Mouse (Mus musculus) hindbrain, embryonic 16.5 days (tissue): ENCODE data around the gene Timp3. TPM values are rescaled to one million over a fixed set of nuclear protein-coding genes. Genes with fewer than 3 reads are reported as not detected.

Experiments
- ATAC-seq: fragments of 200-750 bp; cut with Nextera tagmentation; 2 replicates; pipeline ENCODE4 v1.8.0; 2017; ENCODE audit warnings: moderate TSS enrichment, moderate library complexity
- H3K27ac ChIP-seq: fragments of 300-500 bp; sonication (generic); 2 replicates; pipeline ENCODE4 v1.5.1; 2014; ENCODE audit warnings: low read depth, mild to moderate bottlenecking, control low read depth, low read length, moderate library complexity
- H3K27me3 ChIP-seq: fragments of 300-500 bp; sonication (generic); replicated peaks from 2 replicates; pipeline ENCODE4 v1.6.1; 2014; ENCODE audit warnings: low read length; ENCODE audit not compliant: control insufficient read depth, insufficient read depth
- H3K36me3 ChIP-seq: fragments of 300-500 bp; sonication (generic); 2 replicates; pipeline ENCODE4 v1.6.1; 2014; ENCODE audit warnings: mild to moderate bottlenecking, low read length, moderate library complexity, mixed read lengths; ENCODE audit not compliant: control insufficient read depth, insufficient read depth
- H3K4me1 ChIP-seq: fragments of 300-500 bp; sonication (generic); 2 replicates; pipeline ENCODE4 v1.6.1; 2014; ENCODE audit warnings: low read depth, low read length; ENCODE audit not compliant: control insufficient read depth, insufficient read depth
- H3K4me2 ChIP-seq: fragments of 300-500 bp; sonication (generic); 2 replicates; pipeline ENCODE4 v1.6.1; 2014; ENCODE audit warnings: mild to moderate bottlenecking, low read length, control low read depth, moderate library complexity
- H3K4me3 ChIP-seq: fragments of 300-500 bp; sonication (generic); 2 replicates; pipeline ENCODE4 v1.5.1; 2014; ENCODE audit warnings: mild to moderate bottlenecking, low read length, control low read depth, moderate library complexity
- H3K9ac ChIP-seq: fragments of 300-500 bp; sonication (generic); 2 replicates; pipeline ENCODE4 v1.6.1; 2014; ENCODE audit warnings: low read depth, mild to moderate bottlenecking, control low read depth, low read length, moderate library complexity
- H3K9me3 ChIP-seq: fragments of 300-500 bp; sonication (generic); 2 replicates; pipeline ENCODE4 v1.6.1; 2014; ENCODE audit warnings: mild to moderate bottlenecking, low read length, moderate library complexity; ENCODE audit not compliant: control insufficient read depth
- WGBS: fragments of 180-500 bp; shearing (Covaris S2); extraction: QIAGEN DNeasy Blood & Tissue Kit; methylation state at CpG from one replicate; pipeline ENCODE4 v1.1.7; 2014; 5-methylcytosine and 5-hydroxymethylcytosine counted together
- polyA plus RNA-seq: library from polyadenylated mRNA; unstranded; fragments of >200 nt; fragmentation: Nextera tagmentation; extraction: Ambion mirVana; gene quantifications from 2 replicates; pipeline ENCODE4 v1.2.1, GENCODE M21; 2015

Gene Timp3
- polyA plus RNA-seq, 1 experiment from 2014 or later: 56.1 TPM

DNA sequence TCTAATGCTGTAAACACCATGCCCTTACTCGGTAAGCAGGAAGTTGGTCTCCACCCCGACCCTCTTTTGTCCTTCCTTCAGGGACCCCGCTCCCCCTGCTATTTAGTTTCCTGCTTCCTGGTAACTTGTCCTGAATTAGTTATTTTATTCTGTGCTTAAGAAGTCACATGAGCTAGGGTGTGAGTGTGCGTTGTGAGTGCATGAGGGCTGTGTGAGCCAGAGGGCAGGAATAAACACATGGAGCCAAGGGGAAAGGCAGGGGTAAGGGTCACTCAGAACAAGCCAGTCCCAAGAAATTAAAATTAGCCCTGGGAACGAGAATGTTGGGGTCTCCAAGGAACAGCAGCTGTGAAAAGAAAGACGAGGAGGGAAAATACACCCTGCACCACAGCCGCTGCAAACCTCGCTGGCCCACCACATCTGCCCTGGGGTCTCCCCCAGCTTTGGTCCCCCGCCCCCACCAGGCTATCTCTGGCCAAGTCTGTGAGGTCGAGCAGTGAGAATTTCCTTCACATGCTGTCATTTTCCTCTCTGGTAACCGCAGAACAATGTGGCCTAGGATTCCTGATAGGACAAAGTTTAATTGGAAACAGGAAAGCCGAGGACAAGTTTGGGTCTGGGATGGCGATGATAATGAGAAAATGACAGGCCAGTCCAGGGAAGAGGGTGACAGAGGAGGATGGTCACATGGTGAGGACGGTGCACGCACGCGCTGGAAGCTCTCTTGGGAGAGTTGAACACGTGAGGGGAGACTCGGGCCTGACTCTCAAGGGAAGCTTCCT lies 26.6 kb upstream of the Timp3 start:
- no peak overlapping the region for H3K4me3 ChIP-seq
- H3K36me3 ChIP-seq: no peaks in the 10 kb centered on the region
- no peaks in the 10 kb centered on the region for H3K9me3 ChIP-seq
- H3K27ac ChIP-seq: no peak overlapping the region
- WGBS: 74% methylated on average over 19 of the region's 19 CpGs
- H3K4me1 ChIP-seq: no peaks in the 10 kb centered on the region
- H3K9ac ChIP-seq: no peak overlapping the region
- no peak for ATAC-seq
- no peaks in the 10 kb centered on the region for H3K27me3 ChIP-seq
- H3K4me2 ChIP-seq: no peak overlapping the region

DNA sequence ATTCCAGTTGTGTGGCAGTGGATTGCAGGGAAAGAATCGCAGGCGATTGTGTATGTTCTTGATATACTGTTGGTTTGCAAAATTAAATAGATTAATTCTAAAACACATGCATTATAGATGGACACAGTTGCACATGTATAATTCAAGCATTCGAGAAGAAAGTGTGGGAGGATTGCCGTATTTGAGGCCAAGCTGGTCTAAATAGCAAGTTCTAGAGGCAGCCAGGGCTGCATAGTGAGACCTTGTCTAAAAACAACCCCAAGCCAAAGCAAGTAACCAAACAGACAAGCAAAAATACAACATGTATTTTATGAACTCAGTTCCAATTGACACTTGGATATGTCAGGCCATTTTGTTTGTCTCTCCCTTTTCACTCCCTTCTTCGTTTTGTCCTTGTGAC lies 24.6 kb upstream of the Timp3 start:
- ATAC-seq: no peak
- Histone ChIP-seq H3K9me3 (no peaks in the 10 kb centered on the region), H3K27ac (no peak overlapping the region), H3K4me1 (no peaks in the 10 kb centered on the region), H3K4me3 (no peak overlapping the region), H3K36me3 (no peaks in the 10 kb centered on the region), H3K9ac (no peak overlapping the region), H3K27me3 (no peaks in the 10 kb centered on the region), H3K4me2 (no peak overlapping the region)
- WGBS: 83% methylated on average over 5 of the region's 5 CpGs

DNA sequence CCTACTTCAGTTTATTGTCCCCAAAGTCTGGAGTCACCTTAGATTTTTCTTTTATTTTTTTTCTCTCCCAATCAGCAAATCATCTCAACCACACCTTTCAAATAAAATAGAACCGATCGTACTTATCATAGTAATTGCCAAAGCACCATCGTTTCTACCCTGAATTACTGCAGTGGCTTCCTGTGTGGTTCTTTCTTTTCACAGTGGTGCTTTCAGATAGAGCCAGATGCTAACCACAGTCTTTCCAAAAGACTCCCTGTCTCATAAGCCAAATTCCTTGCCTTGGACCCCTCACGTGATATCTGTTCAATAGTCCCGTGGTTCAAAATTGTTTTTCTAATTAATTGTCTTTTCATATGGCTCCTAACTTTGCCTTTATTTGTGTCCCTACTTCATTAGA lies 22.8 kb upstream of the Timp3 start:
- H3K27ac ChIP-seq: no peak overlapping the region
- no peak overlapping the region for H3K4me2 ChIP-seq
- no peak for ATAC-seq
- no peak overlapping the region for H3K4me3 ChIP-seq
- no peak overlapping the region for H3K9ac ChIP-seq
- H3K36me3 ChIP-seq: no peaks in the 10 kb centered on the region
- no peaks in the 10 kb centered on the region for H3K9me3 ChIP-seq
- no peaks in the 10 kb centered on the region for H3K27me3 ChIP-seq
- WGBS: 88% methylated on average over 5 of the region's 5 CpGs
- H3K4me1 ChIP-seq: no peaks in the 10 kb centered on the region

DNA sequence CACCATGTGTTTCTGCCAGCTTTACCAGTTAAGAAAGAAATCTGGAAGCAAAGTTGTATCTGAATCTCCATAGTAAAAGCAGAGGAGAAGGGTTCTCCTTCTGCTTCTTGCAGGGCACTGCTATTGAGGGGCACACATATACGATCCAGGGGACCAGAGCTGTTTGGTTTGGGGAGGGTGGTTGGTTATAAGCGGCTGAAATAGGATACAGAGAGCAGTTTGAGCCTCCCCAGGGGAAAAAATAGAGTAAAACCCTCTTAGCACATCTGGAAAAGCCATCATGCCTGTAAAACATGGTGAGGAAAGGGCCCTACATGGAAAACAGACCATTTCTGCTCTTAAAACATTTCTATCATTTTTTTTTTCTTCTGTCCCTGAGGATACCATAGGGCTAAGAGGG lies 21.7 kb upstream of the Timp3 start:
- H3K4me2 ChIP-seq: no peak overlapping the region
- 74% methylated on average over 2 of the region's 2 CpGs for WGBS
- H3K4me1 ChIP-seq: no peaks in the 10 kb centered on the region
- no peaks in the 10 kb centered on the region for H3K36me3 ChIP-seq
- H3K4me3 ChIP-seq: no peak overlapping the region
- H3K27me3 ChIP-seq: no peaks in the 10 kb centered on the region
- no peak overlapping the region for H3K27ac ChIP-seq
- H3K9ac ChIP-seq: no peak overlapping the region
- H3K9me3 ChIP-seq: no peaks in the 10 kb centered on the region
- ATAC-seq: no peak

DNA sequence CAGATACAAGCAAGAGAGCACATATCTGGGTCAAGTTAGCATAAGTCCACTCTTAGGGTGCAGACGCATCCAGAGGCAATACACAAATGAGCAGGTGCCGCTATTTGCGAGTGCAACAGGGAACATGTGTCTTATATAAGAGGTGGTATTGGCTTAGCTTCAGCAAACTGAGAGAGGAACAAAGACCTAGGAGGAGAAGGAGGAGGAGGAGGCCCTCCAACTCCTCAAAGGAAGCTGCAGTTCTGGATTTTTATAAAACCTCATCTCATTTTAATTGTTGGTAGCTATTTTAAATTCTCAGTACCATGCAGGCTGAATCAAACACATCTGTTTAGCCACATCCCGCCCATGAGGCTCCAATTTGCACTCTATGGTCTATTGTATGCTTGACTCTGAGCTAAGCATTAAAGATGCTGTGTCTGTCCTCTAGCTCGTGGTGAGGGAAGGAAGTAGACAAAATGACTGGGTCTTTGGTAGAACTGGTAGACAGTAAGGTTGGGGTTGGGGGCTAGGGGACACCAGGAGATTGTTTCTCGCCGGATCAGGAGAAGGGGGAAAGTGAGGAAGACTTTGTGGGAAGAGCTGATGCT lies 20.5 kb upstream of the Timp3 start:
- WGBS: 88% methylated on average over 7 of the region's 7 CpGs
- H3K4me2 ChIP-seq: no peak overlapping the region
- H3K27ac ChIP-seq: no peak overlapping the region
- H3K27me3 ChIP-seq: no peaks in the 10 kb centered on the region
- no peaks in the 10 kb centered on the region for H3K36me3 ChIP-seq
- no peaks in the 10 kb centered on the region for H3K4me1 ChIP-seq
- ATAC-seq: no peak
- H3K9me3 ChIP-seq: no peaks in the 10 kb centered on the region
- no peak overlapping the region for H3K4me3 ChIP-seq
- H3K9ac ChIP-seq: no peak overlapping the region

DNA sequence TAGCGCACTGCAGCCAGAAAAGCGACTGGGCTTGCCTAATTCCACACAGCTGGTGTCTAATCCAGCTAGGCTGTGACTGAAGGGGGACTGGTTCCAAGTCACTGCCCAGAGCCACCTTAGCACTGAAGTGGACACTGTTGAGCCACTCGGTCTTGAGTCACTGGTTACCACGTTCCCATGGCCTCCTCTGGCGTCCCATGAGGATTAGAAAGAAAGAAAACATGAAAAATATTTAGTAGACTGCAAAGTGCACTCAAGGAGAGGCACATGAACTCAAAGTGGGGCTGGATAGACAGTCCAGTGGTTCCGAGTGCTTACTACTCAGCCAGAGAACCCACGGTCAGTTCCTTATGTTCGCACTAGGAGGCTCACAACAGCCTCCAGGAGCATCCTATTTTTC lies 18.9 kb upstream of the Timp3 start:
- no peak overlapping the region for H3K27ac ChIP-seq
- no peak overlapping the region for H3K9ac ChIP-seq
- 89% methylated on average over 8 of the region's 8 CpGs for WGBS
- no peaks in the 10 kb centered on the region for H3K27me3 ChIP-seq
- no peaks in the 10 kb centered on the region for H3K9me3 ChIP-seq
- no peaks in the 10 kb centered on the region for H3K36me3 ChIP-seq
- H3K4me3 ChIP-seq: no peak overlapping the region
- H3K4me1 ChIP-seq: no peaks in the 10 kb centered on the region
- ATAC-seq: no peak
- H3K4me2 ChIP-seq: no peak overlapping the region

DNA sequence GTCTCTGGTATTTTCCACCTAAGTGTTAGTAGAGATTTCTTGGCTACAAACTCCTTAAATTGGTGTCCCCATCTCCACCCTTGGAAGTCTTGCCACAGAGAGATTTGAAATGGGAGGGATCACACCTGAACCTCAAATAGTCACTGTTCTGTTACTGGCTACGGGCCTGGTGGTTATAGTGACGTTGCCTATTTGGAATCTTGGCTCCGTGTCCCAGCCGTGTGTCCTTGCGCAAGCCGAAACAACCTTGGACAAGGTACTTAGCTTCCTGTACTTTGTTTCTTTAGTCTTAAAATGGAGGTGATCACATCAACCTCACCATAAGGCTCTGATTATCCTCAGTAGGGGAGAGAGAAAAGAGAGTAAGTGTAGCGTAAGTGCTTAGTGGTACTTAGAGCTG lies 13.7 kb upstream of the Timp3 start:
- WGBS: 90% methylated on average over 7 of the region's 7 CpGs
- ATAC-seq: no peak

DNA sequence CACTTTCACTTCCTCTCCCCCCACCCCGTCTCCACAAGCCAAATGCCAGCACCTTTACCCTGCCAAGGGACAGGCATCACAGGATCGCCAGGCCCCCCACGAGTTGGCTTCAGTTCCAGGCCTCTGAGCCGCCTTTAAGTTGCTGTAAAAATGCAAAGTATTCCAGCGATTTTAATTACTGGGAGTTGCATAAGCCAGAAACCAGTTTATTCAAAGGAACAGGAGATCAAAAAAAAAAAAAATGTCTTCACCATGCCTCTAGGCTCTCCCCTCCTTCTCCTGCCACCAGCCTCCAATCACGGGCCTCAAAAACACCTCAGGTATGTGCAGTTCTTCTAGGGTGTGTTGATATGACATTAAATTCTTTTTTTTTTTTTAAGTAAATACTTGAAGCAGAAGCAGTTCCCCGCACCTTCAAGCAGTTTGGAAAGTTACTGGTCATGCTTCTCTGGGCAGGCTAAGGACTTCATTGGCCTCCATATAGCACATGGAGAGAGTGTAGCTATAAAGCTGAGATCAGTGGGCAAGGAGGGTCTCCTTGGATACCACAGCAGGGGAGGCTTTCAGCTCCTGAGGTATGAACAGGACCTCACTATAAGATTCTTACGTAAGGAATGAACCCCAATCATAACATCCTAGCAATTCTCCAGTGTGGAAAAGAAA lies 9.9 kb upstream of the Timp3 start:
- Histone ChIP-seq H3K4me1 (no peaks in the 10 kb centered on the region), H3K9me3 (no peaks in the 10 kb centered on the region), H3K36me3 (no peaks in the 10 kb centered on the region), H3K4me2 (no peak overlapping the region), H3K27ac (no peak overlapping the region), H3K27me3 (no peaks in the 10 kb centered on the region), H3K9ac (no peak overlapping the region), H3K4me3 (no peak overlapping the region)
- WGBS: 82% methylated on average over 8 of the region's 8 CpGs
- no peak for ATAC-seq

More for the DNA sequence above, 13.7 kb upstream of the Timp3 start:
- Histone ChIP-seq H3K4me3 (no peak overlapping the region), H3K4me2 (no peak overlapping the region), H3K27ac (no peak overlapping the region), H3K9ac (no peak overlapping the region), H3K36me3 (no peaks in the 10 kb centered on the region), H3K4me1 (no peaks in the 10 kb centered on the region), H3K9me3 (no peaks in the 10 kb centered on the region), H3K27me3 (no peaks in the 10 kb centered on the region)

DNA sequence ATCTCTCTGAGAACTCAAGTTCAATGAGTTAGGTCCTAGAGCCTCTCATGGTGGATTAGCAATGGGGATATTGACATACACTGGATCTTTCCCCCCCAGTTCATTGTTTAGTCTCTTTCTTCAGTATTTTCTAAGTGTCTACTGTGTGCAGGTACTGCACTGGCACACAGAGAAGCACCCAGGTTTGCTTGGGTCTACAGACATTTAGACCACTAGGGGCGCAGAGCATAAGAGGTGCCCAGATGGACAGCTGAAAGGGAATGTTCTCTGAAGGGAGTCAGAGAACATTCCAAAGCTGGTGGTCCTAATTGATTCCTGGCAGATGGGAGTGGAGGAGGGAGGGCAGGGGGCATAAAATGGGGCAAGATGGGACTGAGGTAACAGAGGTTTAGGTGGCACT lies 6.3 kb upstream of the Timp3 start:
- no peaks in the 10 kb centered on the region for H3K27me3 ChIP-seq
- no peak overlapping the region for H3K9ac ChIP-seq
- H3K9me3 ChIP-seq: no peaks in the 10 kb centered on the region
- no peak overlapping the region for H3K4me2 ChIP-seq
- no peak for ATAC-seq
- no peak overlapping the region for H3K4me3 ChIP-seq
- H3K36me3 ChIP-seq: no peaks in the 10 kb centered on the region
- H3K27ac ChIP-seq: no peak overlapping the region
- no peaks in the 10 kb centered on the region for H3K4me1 ChIP-seq
- 79% methylated on average over 1 of the region's 1 CpGs for WGBS
